Mouse (Mus musculus) brain, embryonic 14.5 days (tissue): ENCODE measurements around the gene Gbf1.

Experiments used
- CTCF ChIP-seq: fragments of 200-500 bp; IDR thresholded peaks from 2 replicates; pipeline ENCODE4 v1.5.1; 2012; ENCODE audit warnings: inconsistent platforms, mild to moderate bottlenecking, moderate library complexity, borderline replicate concordance; ENCODE audit not compliant: insufficient read depth, insufficient read length; ENCODE audit errors: extremely low read depth
- POLR2A ChIP-seq: fragments of 200-500 bp; IDR thresholded peaks from 2 replicates; pipeline ENCODE4 v1.6.1; 2012; ENCODE audit warnings: mild to moderate bottlenecking, inconsistent platforms, borderline replicate concordance; ENCODE audit not compliant: poor library complexity, insufficient read depth, insufficient read length, severe bottlenecking; ENCODE audit errors: extremely low read depth

- TF ChIP-seq CTCF (peak; percentile 99), POLR2A (no peak)
Measured at GRCm38 (mm10) chr19:46135297-46135696, 17.0 kb upstream of the Gbf1 start.
